Mouse (Mus musculus) E14TG2a.4 (cell line): ENCODE results near the gene Arhgap20.

Experiments used
- CTCF ChIP-seq: conservative IDR thresholded peaks from 2 replicates; pipeline ENCODE4 v1.5.1; 2014; ENCODE audit warnings: low read length
- NANOG ChIP-seq: IDR thresholded peaks from 2 replicates; pipeline ENCODE4 v1.6.1; 2014; ENCODE audit warnings: borderline replicate concordance, low read length, mixed read lengths
- POU5F1 ChIP-seq: IDR thresholded peaks from 2 replicates; pipeline ENCODE4 v1.6.1; 2014; ENCODE audit warnings: low read length, borderline replicate concordance

DNA sequence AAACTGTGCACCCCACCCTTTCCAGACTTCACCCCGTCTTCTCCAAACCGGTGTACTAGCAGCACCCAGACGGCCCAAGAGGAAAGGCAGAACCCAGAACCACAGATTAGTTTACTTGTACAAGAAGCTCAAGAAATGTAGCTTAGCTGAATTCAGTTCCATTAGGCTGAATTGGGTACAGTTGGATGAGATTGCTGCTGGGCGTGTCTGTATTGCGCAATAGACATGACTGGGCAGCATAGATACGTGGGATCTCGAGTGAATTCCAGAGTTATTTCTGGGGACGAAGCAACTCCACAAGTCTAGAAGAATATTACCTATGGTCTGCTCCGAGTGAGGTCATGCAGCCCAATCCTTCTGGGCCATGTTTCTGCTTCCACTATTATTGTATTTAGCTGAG is 26.8 kb upstream of the Arhgap20 start:
- no peak for TF ChIP-seq CTCF
- no peak for TF ChIP-seq NANOG
- TF ChIP-seq POU5F1: no peak
